Mouse (Mus musculus): ENCODE results near the gene Pemt.

Pemt gene

DNA sequence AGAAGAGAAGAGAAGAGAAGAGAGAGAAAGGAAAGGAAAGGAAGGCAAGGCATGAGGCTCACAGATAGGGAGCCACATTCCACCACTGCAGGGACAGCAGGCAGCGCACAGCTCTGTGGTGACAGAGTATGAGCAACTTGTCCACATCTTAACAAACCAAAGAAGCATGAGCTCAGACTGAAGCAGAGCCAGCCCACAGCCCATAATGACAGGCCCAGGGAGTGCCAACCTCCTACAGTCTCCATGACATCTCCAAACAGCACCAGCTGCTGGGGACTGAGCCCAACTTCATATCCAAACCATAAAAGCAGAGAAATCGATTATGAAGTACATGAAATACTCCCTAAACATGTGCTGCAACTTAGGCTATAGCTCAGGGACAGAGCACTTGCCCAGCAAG lies 11.7 kb upstream of the Pemt start:
- no peak for DNase-seq (ENCODE audit: low spot score in 2 of 2)

DNA sequence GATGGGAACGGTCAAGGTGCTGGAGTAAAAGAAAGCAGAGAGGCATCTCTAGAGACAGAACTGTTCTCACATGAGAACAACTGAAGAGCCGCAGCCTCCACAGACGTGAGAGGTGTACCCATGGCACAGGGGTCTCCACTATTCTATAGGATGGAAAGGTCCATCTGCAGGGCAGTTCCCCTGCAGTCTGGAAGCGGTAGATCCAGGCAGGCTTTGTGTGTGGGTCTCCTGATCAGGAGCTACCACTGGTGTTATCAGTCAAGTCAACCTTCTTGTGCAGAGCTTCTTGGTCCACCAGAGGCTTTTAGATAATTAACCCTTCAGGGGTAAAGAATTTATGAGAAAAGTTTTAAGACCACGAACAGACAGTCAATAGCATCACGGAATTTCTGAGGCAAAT lies 10.2 kb upstream of the Pemt start:
- no peak for DNase-seq (ENCODE audit: low spot score in 2 of 2)

DNA sequence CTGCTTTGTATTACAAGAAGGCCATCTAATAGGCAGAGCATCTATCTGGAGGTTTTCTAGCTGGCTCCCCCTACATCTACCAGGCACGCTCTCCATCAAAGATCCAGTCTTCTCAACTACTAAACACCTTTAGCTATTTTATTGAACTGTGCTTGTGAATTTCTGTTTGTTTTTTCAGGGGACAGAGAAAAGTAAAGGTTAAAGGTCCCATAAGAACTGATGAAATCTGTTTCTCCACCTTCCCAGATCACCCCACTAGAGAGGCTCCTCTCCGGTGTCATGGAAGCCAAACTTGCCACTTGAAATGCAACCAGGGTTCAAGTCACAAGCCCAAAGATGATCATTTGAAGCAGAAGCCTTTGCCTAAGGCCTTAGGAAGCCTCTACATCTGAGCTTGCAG lies 2.6 kb upstream of the Pemt start:
- DNase-seq (ENCODE audit: low spot score in 2 of 2): no peak

DNA sequence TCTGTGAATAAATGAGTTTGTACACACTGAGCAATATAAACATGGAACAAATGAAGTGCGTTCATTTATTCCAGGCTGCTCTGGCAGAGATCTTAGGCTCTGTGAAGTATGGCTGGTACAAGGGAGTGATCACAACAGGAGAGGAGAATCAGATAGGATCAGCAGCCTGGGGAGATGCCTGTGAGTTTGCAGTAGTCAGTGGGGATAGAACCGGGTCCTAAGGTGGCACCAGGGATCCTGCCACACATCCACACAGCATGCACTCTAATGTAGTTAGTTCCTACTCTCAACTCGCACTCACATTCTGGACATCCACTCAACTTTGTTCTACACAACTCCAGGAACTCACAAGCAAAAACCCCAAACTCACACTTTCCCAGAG lies 622 bp downstream of the Pemt start:
- DNase-seq (ENCODE audit: low spot score in 2 of 2): no peak

DNA sequence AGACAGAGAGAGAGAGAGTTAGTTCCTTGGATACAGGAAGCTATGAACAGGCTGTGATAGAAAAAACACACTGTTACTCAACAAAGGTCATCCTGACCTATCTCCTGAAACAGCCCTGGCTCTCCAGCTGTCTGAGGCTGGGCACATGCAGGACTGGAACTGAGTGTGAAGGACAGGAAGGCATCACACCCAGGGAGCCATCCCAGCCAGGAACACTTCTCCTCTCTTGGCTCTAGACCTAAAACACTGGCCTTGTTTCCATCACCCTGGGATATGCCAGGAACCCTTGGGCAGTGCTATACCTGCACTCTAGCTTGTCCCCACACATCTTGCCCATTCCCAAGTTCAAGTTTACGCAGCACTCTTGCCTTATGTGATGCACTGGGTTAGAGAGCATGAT lies 1.5 kb downstream of the Pemt start:
- no peak for DNase-seq (ENCODE audit: low spot score in 2 of 2)

DNA sequence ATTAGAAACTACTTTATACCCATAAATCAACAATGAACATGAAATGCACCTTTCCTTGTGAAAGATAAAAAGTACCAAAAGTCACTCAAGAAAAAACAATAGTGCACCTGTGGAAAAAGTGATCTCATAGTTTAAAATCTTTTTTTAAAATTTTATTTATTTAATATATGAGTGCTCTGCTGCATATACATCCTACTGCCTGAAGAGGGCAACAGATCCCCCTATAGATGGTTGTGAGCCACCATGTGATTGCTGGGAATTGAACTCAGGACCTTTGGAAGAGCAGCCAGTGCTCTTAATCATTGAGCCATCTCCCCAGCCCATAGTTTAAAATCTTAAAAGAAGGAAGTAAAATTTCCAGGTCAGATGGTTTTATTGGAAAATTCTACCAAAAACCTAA lies 4.0 kb downstream of the Pemt start:
- DNase-seq (ENCODE audit: low spot score in 2 of 2): no peak

DNA sequence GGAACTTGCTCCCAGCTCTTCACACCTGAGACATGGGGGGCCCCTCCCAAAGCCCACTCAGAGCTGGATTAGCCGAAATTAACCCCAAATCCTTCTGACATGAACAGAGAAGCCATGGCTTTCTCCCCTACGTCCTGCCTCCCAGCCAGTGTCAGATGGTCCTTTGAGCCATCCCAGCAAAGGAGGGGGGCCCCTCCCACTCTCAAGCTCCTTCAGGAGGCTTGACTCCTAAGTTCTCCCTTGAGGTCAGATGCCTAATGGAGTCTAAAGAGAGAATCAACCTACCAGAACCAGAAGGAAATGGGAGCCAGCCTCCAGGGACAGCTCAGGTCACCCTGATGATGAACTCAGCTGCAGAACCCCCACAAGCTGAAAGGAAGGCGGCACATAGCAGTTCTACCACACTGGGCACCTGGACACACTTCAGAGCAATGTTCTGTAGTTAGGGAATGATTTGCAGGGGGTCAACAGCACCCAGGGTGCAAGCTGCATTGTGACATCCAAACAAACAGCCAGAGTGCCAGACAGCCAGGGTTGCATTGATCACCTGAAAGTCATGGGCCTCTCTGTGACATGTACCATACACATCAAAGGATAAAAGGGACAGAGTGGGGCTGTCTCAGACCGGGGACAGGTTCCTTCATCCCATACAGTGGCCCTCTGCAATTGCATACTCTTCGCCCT lies 9.6 kb downstream of the Pemt start:
- no peak for DNase-seq (ENCODE audit: low spot score in 2 of 2)

DNA sequence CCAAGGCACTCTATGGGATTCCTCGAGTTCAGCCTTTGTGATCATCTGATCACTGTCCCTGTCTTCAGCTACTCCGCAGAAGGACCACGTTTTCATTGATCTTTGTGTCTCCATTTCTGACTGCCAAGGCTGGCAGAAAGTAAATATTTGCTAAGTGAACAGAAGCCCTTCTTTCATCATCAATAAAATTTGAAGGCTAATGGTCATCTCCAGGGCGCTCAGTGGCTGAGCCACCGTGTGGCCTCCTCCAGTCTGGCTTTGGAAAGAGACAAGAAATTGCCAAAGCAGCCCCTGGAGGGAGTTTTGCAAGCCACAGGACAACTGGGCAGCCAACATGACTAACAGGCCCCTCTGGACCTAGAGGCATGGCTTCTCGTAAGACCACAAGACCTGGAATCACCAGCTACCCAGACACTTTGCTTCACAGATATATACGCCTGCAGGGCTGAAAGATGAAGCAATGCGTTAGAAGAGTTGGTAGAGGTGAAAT lies 11.3 kb downstream of the Pemt start:
- DNase-seq (ENCODE audit: low spot score in 2 of 2): no peak

DNA sequence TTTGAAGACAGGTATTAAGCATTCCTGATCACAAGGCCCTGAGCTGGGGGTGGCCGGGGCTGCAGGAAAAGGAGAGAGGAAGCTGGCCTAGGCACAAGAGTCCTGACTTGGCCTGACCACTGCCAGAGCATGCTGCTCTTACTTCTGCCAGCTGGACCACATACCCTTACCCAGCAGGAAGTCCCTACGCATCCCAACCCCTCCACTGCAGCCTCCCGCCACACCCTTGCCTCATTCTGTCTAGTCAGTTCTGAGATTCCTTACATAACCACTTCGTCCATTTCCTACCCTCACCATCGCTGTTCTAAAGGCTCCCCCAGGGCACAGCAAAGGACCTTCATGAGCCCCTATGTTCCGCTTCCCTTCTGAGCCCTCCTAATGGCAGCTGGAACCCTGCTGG lies 12.0 kb downstream of the Pemt start:
- DNase-seq (ENCODE audit: low spot score in 2 of 2): no peak

DNA sequence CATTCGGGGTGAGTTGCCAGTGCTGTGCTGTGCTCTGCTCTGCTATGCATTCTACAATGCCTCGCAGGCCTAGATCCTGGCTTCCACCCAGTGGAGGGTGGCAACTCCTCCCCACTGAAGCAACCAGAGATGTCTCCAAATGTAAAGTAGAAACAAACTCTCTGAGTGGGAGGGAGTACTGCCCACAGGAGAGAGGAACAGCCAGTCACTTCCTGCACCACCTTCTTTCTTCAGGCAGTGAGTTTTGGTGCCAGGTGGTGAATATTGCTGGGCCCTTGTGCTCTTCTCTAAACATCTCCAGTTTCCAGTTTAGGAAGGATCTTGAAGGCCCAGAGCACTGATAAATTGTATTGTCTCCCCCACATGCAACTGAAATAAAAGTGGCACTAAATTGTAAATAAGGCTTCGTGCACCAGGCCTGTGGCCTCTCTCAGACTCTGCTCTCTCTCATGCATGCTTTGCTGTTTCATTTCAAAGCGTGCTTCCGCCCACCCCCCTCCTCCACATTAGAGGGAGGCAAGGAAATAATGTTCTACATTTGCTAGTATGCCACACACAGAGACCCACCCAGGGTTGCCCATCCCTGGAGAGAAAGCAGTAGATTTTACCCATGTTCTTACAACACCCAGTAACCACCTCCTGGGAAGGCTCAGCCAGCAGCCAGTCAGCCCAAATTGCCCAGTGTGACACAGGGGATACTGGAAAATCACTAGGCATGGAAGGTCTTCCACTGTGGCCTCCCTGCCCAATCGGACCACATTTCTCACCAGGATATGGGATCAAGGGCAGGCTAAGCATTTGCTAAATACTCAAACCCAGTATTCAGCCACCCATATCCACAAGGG lies 13.5 kb downstream of the Pemt start:
- DNase-seq (ENCODE audit: low spot score in 2 of 2): no peak

DNA sequence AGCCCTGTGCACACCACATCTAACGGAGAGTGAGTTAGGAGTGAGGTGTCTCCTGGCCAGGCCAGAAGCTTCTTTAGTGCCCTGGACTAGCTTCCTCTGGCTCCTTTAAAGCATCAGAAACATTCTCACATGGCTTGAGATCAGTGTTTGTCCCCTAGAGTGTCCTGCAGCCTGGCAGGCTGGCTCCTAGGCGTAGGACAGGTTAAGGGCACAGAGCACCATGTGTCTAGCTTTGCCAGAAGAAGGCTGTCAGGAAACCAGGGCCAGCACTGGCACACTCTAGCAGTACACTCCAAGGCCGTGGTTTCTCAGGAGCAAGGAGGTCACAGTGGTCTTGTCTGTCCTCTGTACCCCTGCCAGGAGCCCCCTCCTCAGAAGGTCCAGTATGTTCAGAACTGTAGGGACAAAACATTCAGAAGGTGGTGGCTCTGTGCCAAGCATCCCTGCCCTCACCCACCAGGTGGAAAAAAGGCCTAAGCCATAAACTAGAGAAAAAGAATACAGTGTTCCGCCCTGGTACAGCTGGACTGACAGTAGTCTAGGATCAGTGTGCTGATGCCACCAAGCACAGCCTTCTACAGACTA lies 15.4 kb downstream of the Pemt start:
- no peak for DNase-seq (ENCODE audit: low spot score in 2 of 2)

DNA sequence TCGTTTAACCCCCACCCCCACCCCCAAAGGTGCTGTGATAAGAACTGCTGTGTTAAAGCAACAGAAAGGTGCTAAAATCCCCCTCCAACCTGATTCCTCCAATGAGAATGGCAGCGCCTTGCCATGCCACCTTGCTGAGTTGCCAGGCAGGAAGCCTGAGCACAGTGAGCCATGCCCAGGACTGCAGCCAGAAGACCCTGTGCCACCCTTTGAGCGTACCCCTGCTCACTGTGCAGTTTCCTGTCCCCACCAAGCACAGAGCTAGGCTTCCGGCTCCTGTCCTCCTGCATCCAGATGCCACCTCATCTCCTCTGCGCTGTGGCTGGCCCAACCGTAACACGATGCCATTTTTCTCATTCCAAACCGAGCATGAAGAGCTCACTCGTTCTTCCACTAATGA lies 16.3 kb downstream of the Pemt start:
- no peak for DNase-seq (ENCODE audit: low spot score in 2 of 2)

DNA sequence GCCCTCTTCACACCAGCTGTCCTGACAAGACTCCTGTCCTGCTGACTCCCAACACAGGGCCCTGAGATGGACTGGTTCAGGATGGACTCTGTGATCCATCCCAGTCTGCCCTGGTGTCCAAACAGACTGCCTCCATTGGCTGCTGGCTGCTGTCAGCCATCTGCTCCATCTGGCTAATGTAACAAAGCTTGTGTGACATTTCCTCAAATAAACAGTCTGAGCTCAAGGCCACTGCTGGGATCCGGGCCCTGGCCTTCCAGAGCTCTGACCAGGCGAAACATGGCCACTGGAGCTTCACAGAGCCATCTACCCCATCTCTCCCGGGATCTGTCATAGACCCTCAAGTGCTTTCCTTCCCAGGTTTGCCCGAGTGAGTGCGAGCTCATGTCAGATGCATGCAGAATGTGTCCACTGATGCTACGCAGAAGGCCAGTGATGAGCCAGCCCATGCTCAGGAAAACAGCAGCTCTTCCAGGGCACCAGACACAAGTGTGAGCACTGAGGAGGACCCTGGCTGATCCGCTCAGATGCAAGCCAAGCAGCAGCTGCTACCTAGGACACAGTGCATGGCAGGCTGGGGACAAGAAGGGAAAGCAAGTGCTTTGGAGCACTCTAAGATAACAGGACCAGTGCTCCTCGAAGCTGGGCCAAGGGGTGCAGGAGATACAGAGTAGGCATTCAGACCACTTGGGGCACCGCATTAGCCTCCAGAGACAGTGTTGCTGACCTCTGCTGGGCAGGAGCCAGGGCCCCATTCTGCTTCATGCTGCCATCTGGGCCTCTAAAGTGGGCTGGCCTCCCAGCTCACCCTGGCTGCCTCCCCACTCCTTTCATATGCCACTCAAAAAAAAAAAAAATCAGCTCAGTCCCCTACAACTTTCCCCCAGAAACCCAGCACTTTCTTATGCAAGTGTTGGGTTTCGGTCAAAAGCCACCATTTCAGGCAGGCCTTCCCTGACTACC lies 18.1 kb downstream of the Pemt start:
- no peak for DNase-seq (ENCODE audit: low spot score in 2 of 2)

DNA sequence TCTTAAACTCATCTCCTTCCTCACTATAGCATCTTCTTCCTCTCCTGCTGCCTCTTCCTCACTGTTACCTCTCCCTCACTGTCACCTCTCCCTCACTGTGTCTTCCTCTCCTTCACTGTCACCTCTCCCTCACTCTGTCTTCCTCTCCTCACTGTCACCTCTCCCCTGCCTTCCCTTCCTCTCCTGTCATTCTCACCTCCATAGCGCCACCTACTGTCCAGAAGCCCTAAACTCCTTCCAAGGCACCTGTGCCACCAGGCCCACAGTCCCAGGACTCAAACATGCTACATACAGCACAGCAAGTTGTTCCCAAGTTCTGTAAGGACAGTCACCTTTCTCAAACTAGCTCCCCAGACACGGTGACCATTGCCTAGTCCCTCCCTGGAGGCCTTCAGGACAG lies 19.0 kb downstream of the Pemt start:
- DNase-seq (ENCODE audit: low spot score in 2 of 2): peak; percentile 76 to 93

DNA sequence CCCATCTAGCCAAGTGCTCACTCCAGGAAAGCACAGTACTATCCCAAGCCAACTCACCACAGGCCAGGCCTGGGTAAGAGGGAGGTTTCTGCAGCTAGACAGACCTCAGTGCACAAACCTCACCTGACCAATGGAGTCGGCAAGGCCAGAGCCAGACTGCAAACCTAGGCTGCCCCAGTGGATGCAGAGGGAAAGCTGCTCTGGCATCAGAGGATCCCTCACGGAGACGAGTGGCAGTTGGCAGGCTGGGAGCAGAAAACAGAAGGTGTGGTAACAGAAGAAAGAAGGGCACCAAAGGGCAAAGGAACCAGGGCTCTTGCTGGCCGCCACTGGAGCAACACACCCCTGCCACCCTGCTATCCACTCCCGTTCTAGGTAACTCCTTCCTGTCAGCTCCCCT lies 20.1 kb downstream of the Pemt start:
- no peak for DNase-seq (ENCODE audit: low spot score in 2 of 2)

DNA sequence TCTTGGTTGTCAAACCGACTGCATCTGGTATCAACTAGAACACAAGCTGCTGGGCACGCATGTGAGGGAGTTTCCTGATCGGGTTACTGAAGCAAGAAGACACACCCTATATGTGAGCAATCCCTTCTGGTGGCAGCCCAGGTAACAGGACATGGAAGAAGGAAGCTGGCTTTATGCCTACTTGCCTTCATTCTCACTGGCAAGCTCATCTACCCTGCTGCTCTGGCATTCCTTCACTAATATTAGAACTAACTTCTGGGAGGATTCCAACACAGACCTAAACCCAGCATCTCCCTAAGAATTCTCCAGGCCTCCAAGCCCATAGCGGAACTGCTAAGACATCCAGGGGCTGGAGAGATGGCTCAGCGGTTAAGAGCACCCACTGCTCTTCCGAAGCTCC lies 25.1 kb downstream of the Pemt start:
- no peak for DNase-seq (ENCODE audit: low spot score in 2 of 2)

DNA sequence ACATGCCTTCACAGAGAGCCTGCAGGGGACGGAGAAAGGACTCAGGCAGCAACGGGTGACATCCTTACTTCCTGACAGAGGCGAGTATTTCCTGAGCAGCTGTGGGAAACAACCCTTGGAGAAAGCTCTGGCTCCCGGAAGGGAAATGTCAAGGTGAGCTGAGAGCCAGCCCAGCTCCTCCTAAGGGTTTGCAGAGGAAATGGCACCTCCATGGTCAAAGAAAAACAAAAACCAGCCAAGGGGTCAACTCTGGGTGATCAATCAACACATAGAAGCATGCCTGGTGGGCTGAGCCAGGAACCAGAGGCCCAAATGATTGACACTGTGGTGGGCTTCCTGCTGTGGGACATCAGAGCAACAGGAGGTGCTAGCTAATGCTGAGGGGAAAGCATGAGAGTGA lies 29.6 kb downstream of the Pemt start:
- no peak for DNase-seq (ENCODE audit: low spot score in 2 of 2)

DNA sequence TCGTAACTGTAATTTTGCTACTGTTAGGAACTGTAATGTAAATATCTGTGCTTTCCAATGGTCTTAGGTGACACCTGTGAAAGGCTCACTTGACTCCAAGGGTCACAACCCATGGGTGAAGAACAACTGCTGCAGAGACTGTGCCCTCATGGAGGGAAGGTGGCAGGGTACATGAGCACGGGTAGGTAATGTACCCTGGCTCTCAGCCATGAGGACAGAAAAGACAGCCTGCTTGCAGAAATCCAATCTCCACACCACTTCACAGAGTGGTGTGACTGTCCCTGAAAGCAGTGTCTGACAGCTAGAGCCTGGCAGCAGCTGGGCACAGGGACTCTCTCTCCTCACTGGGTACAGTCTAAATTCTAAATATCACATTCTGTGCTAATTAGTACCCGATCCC lies 34.8 kb downstream of the Pemt start:
- DNase-seq (ENCODE audit: low spot score in 2 of 2): no peak

DNA sequence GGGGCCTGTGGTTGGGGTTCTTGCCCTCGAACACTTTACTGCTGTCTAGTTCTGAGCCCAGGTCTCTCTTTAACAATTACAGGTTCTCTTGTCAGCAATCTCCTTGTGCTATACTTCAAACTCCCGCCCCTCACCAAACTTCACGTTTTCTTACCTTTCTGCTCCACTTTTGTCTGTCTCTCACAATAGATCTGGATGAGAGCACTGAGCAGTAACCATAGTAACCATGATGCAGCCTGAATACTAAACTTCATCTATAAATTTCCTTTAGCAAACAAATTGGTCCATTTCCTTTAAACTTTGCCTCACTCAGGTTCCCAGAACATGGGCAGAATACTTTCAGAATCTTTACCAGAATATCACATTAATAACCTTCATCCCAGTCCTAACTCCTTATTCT lies 36.8 kb downstream of the Pemt start:
- no peak for DNase-seq (ENCODE audit: low spot score in 2 of 2)

DNA sequence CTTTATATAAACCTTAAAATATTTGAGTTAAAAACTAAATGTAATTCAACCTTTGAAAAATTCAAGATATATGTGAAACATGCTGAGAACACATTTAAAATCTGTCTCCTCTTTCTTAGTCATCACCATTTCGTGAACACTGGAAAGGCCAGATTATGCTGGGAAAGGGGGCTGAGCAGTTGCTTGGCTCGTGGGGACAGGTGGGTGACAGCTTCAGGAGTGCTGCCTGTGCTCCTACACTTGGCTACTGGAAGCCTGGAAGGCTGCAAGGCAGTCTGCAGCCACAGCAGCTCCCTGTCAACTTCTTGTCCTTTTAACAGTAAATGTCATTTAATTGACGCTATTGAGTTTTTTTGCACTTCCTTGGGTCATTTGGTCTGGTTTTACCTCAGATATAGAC lies 40.4 kb downstream of the Pemt start:
- DNase-seq (ENCODE audit: low spot score in 2 of 2): no peak

DNA sequence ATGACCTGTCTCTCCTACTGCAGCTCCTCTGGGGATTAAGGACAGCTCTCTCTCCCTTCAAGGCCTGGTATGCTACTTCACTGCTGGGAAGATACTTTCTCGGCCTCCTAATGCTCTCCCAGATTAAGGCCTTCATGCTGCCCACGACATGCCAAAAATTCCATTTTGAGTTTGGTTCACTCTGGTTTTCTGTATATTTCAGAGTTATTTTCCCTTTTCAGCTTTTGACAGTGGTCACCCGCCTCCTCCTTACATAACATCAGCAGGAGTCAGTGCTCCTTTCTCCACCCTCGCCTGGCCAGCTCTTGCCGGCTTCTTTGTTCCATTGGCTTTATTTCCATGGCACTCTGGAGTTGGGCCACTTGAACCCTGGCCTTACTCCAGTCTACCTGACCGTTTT lies 41.6 kb downstream of the Pemt start:
- no peak for DNase-seq (ENCODE audit: low spot score in 2 of 2)

DNA sequence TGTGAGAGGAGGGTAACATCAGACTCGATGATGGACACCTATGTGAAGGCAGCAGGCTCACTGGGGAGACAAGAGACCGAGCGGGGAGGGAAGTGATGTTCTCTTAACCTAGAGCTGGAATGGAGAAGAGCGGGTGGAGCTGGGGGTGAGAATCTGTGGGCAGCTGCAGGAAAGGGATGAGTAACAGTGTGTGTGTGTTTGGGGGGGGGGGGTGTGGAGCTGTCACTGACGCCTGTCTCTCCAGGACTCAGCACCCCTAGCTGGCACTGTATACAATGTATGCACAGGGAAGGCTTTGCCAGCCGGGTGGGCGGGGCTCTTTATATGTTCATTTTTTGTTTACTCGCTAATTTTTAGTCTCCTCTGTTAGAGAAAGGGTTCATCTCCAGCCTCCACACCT lies 42.5 kb downstream of the Pemt start:
- DNase-seq (ENCODE audit: low spot score in 2 of 2): no peak
